Mouse (Mus musculus): ENCODE data around the gene Copg1. TPM values are rescaled to one million over a fixed set of nuclear protein-coding genes. Genes with fewer than 3 reads are reported as not detected.
"Not testable (repeated sequence)": the region's sequence is repeated elsewhere in the genome, so short reads cannot be mapped to it uniquely, and the experiment has no call there.

Copg1 gene
- total RNA-seq, 2 experiments from 2014 or later = 103 to 105 TPM

DNA sequence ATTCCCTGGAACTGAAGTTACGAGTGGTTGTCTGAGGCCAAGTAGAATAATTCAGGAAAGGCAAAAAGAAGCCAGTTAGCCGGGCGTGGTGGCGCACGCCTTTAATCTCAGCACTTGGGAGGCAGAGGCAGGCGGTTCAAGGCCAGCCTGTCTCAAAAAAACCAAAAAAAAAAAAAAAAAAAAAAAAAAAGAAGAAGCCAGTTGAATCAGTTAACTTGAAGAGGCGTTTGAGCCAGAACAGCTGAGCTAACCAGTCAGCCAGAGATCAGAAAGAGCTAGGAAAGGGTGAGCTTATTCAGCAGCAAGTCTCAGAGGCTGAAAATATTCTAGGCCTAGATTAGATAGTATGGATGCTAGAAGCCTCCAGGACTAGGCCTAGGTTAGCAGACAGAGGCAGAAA is 54.6 kb downstream of the Copg1 start:
- no peak for DNase-seq (ENCODE audit: low spot score in 2 of 2)

DNA sequence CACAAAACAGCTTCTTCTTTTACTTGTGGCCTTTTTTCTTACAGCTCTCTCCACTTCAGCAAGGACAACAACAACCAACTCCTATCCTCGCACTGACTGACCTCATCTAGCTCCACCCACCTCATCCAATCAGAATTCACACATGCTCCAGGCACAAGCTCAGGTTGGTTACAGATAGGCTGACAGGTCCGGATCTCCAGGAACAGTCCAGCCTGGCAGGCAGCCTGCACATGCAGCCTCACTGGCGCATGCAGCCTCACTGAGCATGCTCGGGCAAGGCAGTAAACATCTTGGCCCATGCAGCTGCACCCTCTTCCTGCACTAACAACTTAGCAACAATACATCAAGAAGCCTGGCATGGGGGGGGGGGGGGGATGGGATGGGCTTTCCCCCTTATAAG is 74.8 kb downstream of the Copg1 start:
- not testable (repeated sequence) for DNase-seq (ENCODE audit: low spot score in 2 of 2)

Other genes starting within 250 kb of the Copg1 start
- 1 to 10 TPM; 4.4 to 7.5 TPM for gene Aplf, start 215.6 kb upstream of the Copg1 start, total RNA-seq (2021)
- gene Efcc1, start 156.9 kb upstream of the Copg1 start, total RNA-seq (2021) = under 1 TPM; 0.27 to 0.51 TPM
- gene Gp9, start 109.7 kb upstream of the Copg1 start, total RNA-seq (2021) = under 1 TPM in 1 of 2 experiments, not detected in 1; 0.70 TPM
- 10 to 100 TPM; 28.8 to 30.0 TPM for gene Rab43, start 75.7 kb upstream of the Copg1 start, total RNA-seq (2021)
- 1 to 10 TPM; 4.3 to 6.8 TPM for gene Gm45140, start 52.0 kb upstream of the Copg1 start, total RNA-seq (2021)
- 100 to 1,000 TPM in 1 of 2 experiments, 10 to 100 TPM in 1; 55.9 to 120 TPM for gene Isy1, start 49.0 kb upstream of the Copg1 start, total RNA-seq (2021)
- 100 to 1,000 TPM; 428 to 457 TPM for gene Cnbp, start 36.7 kb upstream of the Copg1 start, total RNA-seq (2021)
- 10 to 100 TPM; 23.1 to 24.8 TPM for gene Hmces, start 26.1 kb downstream of the Copg1 start, total RNA-seq (2021)
- 1 to 10 TPM; 5.9 to 9.1 TPM for gene H1fx, start 93.8 kb downstream of the Copg1 start, total RNA-seq (2021)
- 100 to 1,000 TPM; 295 to 343 TPM for gene Rab7, start 157.5 kb downstream of the Copg1 start, total RNA-seq (2021)
- 100 to 1,000 TPM; 222 to 247 TPM for gene Rpn1, start 196.7 kb downstream of the Copg1 start, total RNA-seq (2021)